Mouse (Mus musculus) liver, embryonic 14.5 days (tissue): ENCODE measurements around the gene Mast2. TPM values are rescaled to one million over a fixed set of nuclear protein-coding genes. Genes with fewer than 3 reads are reported as not detected.
A peak's percentile ranks its signal among the peaks of the same experiment; 100 is the strongest.

ENCODE experiments used
- ATAC-seq: fragments of 200-750 bp; cut with Nextera tagmentation; 2 replicates; pipeline ENCODE4 v1.8.0; 2017; ENCODE audit warnings: moderate number of reproducible peaks, mild to moderate bottlenecking, moderate library complexity; ENCODE audit not compliant: insufficient read depth
- DNase-seq, 3 experiments: peaks; one replicate each; pipeline ENCODE4 v3.0.0-alpha.2; 2012 to 2013; ENCODE audit warnings: low read depth in 3 of 3, low spot score in 3 of 3
- H3K27ac ChIP-seq: fragments of 300-500 bp; sonication (generic); 2 replicates; pipeline ENCODE4 v1.5.1; 2014; ENCODE audit warnings: moderate library complexity, mild to moderate bottlenecking, control low read depth, inconsistent platforms
- H3K27me3 ChIP-seq: fragments of 300-500 bp; sonication (generic); 2 replicates; pipeline ENCODE4 v1.6.1; 2014; ENCODE audit warnings: mild to moderate bottlenecking, low read length, moderate library complexity; ENCODE audit not compliant: control insufficient read depth, insufficient read depth
- H3K36me3 ChIP-seq: fragments of 300-500 bp; sonication (generic); replicated peaks from 2 replicates; pipeline ENCODE4 v1.6.1; 2014; ENCODE audit warnings: low read depth; ENCODE audit not compliant: control insufficient read depth, insufficient read depth
- H3K4me1 ChIP-seq, 2 experiments: fragments of 200-500 bp in 1 of 2; fragments of 300-500 bp in 1 of 2; sonication (generic) in 1 of 2; replicated peaks; 2 replicates each; pipeline ENCODE4 v1.6.1; 2012 to 2014; ENCODE audit warnings: antibody characterized with exemption in 1 of 2, inconsistent platforms in 1 of 2, low read length in 1 of 2; ENCODE audit not compliant: control insufficient read depth in 2 of 2, insufficient read depth in 2 of 2
- H3K4me2 ChIP-seq: fragments of 300-500 bp; sonication (generic); 2 replicates; pipeline ENCODE4 v1.6.1; 2014; ENCODE audit warnings: low read depth, mild to moderate bottlenecking, control low read depth, moderate library complexity
- H3K4me3 ChIP-seq, 2 experiments: fragments of 200-500 bp in 1 of 2; fragments of 300-500 bp in 1 of 2; sonication (generic) in 1 of 2; 2 replicates each; pipeline ENCODE4 v1.5.1; 2012 to 2014; ENCODE audit warnings: low read depth in 2 of 2, low read length in 2 of 2, mild to moderate bottlenecking in 2 of 2, control low read depth in 1 of 2, inconsistent platforms in 1 of 2, moderate library complexity in 1 of 2; ENCODE audit not compliant: insufficient read depth in 1 of 2
- H3K9ac ChIP-seq: fragments of 300-500 bp; sonication (generic); replicated peaks from 2 replicates; pipeline ENCODE4 v1.6.1; 2014; ENCODE audit warnings: mild to moderate bottlenecking, control low read depth, moderate library complexity
- H3K9me3 ChIP-seq: fragments of 300-500 bp; sonication (generic); 2 replicates; pipeline ENCODE4 v1.6.1; 2016; ENCODE audit warnings: low read length, mixed read lengths; ENCODE audit not compliant: control insufficient read depth
- CTCF ChIP-seq: IDR thresholded peaks from 2 replicates; pipeline ENCODE4 v1.5.1; 2016; ENCODE audit warnings: antibody characterized with exemption, low read depth, control low read depth
- EP300 ChIP-seq: IDR thresholded peaks from 2 replicates; pipeline ENCODE4 v1.6.1; 2016; ENCODE audit warnings: antibody characterized with exemption, low read depth
- WGBS: fragments of 180-500 bp; shearing (Covaris S2); extraction: QIAGEN DNeasy Blood & Tissue Kit; methylation state at CpG from one replicate; pipeline ENCODE4 v1.1.7; 2014; ENCODE audit not compliant: insufficient replicate concordance; 5-methylcytosine and 5-hydroxymethylcytosine counted together
- polyA plus RNA-seq, 2 experiments: library from polyadenylated mRNA; depleted of rRNA in 1 of 2; stranded (reverse) in 1 of 2; unstranded in 1 of 2; fragments of >200 nt; fragmentation: Nextera tagmentation in 1 of 2; extraction: Ambion mirVana in 1 of 2; gene quantifications; 2 replicates each; pipeline versions ENCODE4 v1.2.1 to v1.2.3; 2012 to 2014

Gene Mast2
- polyA plus RNA-seq, 2 experiments, result 7.3 to 10.4 TPM

DNA sequence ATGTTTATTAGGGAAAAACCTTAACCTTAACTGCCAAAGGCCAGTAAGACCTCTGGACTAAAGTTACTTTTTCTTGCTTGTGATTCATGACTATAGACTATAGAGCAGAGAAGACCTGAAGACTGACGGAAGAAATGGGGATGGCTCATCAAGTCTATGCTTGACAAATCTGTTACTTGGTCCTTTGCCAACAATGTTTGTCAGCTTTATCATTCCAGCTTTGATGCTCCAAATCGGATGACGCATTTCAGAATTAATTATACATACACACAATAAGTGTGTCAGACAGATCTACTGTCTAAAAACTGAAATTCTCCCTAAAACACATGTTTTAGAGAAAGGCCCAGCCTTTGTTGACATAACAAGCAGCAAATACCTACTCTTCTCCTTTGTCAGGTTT is 134.7 kb downstream of the Mast2 start:
- Histone ChIP-seq H3K27ac (no peak overlapping the region), H3K9ac (no peak overlapping the region), H3K4me3 (no peak overlapping the region), H3K27me3 (no peaks in the 10 kb centered on the region), H3K4me2 (no peak overlapping the region), H3K9me3 (no peaks in the 10 kb centered on the region), H3K36me3 (no peaks in the 10 kb centered on the region; the same call in 1 of the 2 replicates), H3K4me1 (no peaks in the 10 kb centered on the region)
- no peak for TF ChIP-seq CTCF
- TF ChIP-seq EP300, result no peak
- DNase-seq, result no peak
- no peak for ATAC-seq
- 81% methylated on average over 3 of the region's 3 CpGs for WGBS

DNA sequence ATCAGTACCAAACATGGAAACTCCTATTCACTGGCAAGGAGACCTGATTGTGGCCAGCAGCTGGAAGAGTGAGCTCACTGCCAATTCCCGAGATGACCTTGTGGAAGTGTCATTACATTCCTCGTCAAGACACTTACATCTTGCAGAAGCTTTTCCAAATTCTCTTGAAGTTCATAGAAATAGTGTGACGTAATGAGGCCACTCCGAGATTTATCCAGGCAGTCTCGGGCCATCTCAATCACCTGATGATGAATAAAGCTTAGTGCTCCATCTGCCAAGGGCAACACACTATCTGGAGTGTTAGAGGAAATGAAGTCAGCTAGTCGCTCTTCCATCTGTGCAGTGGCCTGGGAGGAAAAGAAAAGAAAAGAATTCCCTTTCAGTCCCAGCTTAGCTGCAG is 141.9 kb downstream of the Mast2 start:
- ATAC-seq, result no peak
- Histone ChIP-seq H3K9ac (no peak overlapping the region), H3K9me3 (no peaks in the 10 kb centered on the region), H3K27ac (no peak overlapping the region), H3K4me2 (no peak overlapping the region), H3K4me3 (no peak overlapping the region), H3K36me3 (peaks cover 3% of the 10 kb centered on the region), H3K27me3 (no peaks in the 10 kb centered on the region), H3K4me1 (no peaks in the 10 kb centered on the region)
- WGBS, result 80% methylated on average over 6 of the region's 6 CpGs
- TF ChIP-seq EP300 (no peak), CTCF (no peak)
- DNase-seq, result no peak

GRCm38 (mm10) chr4:116317575-116317974 is 146.4 kb downstream of the Mast2 start:
- no peak overlapping the region for H3K9ac ChIP-seq
- no peak for ATAC-seq
- 89% methylated on average over 4 of the region's 4 CpGs for WGBS
- H3K4me2 ChIP-seq, result no peak overlapping the region
- no peaks in the 10 kb centered on the region for H3K9me3 ChIP-seq
- H3K4me1 ChIP-seq, result no peaks in the 10 kb centered on the region
- H3K4me3 ChIP-seq, result no peak overlapping the region
- H3K36me3 ChIP-seq, result peaks cover 3% of the 10 kb centered on the region
- no peak for DNase-seq
- H3K27me3 ChIP-seq, result no peaks in the 10 kb centered on the region
- H3K27ac ChIP-seq, result no peak overlapping the region
- no peak for TF ChIP-seq CTCF
- no peak for TF ChIP-seq EP300

DNA sequence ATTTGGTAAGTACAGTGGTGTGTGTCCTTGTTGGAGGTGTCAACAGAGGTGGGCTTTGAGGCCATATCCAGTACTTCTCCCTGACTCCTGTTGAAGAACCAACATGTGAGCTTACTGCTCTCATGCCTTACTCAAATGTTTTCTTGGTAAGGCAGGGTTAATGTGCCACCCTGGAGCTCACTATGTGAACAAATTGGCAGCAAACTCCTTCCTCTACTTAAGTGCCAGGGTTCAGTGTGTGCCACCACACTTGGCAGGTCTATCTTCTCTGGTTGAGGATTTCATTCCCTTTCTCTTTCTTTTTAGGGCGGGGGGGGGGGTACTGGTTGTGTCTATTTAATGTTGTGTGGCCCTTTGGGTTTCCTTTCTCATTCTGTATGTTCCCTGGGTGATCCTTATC is 159.4 kb downstream of the Mast2 start:
- Histone ChIP-seq H3K9ac (no peak overlapping the region), H3K9me3 (no peaks in the 10 kb centered on the region), H3K27me3 (no peaks in the 10 kb centered on the region), H3K4me1 (no peaks in the 10 kb centered on the region), H3K4me3 (no peak overlapping the region), H3K4me2 (no peak overlapping the region), H3K27ac (no peak overlapping the region), H3K36me3 (peaks cover 8% of the 10 kb centered on the region; the same call in 1 of the 2 replicates)
- no peak for DNase-seq
- TF ChIP-seq CTCF, result no peak
- no peak for TF ChIP-seq EP300
- ATAC-seq, result no peak
- WGBS, result 21% methylated on average over 1 of the region's 1 CpGs

DNA sequence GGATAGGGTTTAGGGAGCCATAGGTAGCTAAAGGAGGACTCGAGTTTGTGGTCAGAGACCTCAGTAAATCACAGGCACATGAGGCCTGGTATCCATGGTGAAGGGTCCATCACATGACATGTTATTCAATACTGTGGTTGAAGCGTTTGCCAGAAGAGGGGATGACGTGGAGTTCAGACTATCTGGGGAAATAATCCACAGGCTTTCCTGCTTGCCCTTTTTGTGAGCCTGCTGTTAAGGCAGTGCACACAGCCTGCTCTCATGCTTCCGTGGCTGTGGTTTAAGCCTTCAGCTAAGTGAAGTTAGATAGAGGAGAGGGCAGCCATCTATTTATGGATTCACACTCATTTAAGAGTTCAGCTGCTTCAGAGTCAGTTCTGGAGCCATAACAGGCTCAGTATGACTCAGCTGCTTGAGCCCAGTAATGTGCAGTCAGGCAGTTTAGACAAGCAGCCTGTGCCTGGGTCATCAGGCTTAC is 163.1 kb downstream of the Mast2 start:
- H3K4me2 ChIP-seq, result no peak overlapping the region
- no peak for TF ChIP-seq CTCF
- no peak overlapping the region for H3K9ac ChIP-seq
- H3K9me3 ChIP-seq, result no peaks in the 10 kb centered on the region
- H3K4me3 ChIP-seq, result no peak overlapping the region
- DNase-seq (no peak), ATAC-seq (0 out of 2 replicates have a peak, but pooled peaks have one; percentile 37)
- WGBS, result 6% methylated on average over 4 of the region's 4 CpGs
- no peaks in the 10 kb centered on the region for H3K4me1 ChIP-seq
- H3K36me3 ChIP-seq, result no peaks in the 10 kb centered on the region
- H3K27me3 ChIP-seq, result no peaks in the 10 kb centered on the region
- H3K27ac ChIP-seq, result no peak overlapping the region
